Mouse (Mus musculus) retina, postnatal 7 days (tissue): ENCODE measurements around the gene Gm11214.

ENCODE experiments used
- DNase-seq: peaks from one replicate; pipeline ENCODE4 v3.0.0-alpha.2; 2012; ENCODE audit warnings: low read depth, low spot score

Gene Gm11214

GRCm38 (mm10) chr4:63663279-63663678 lies at the start of gene Gm11214:
Gene Gm11214 (minus strand): TSS chr4:63663379.
- DNase-seq = no peak

- no peak for DNase-seq
Observed at GRCm38 (mm10) chr4:63711886-63712285, 48.7 kb upstream of the Gm11214 start.

- DNase-seq = no peak
Observed at GRCm38 (mm10) chr4:63710431-63711220, 47.4 kb upstream of the Gm11214 start.

- DNase-seq = no peak
Observed at GRCm38 (mm10) chr4:63706279-63706971, 43.2 kb upstream of the Gm11214 start.

GRCm38 (mm10) chr4:63704232-63704631 lies 41.1 kb upstream of the Gm11214 start:
- no peak for DNase-seq

GRCm38 (mm10) chr4:63703686-63704085 lies 40.5 kb upstream of the Gm11214 start:
- DNase-seq = no peak

- no peak for DNase-seq
Observed at GRCm38 (mm10) chr4:63702006-63702704, 39.0 kb upstream of the Gm11214 start.

GRCm38 (mm10) chr4:63699749-63700148 lies 36.6 kb upstream of the Gm11214 start:
- DNase-seq = no peak

GRCm38 (mm10) chr4:63696921-63697320 lies 33.7 kb upstream of the Gm11214 start:
- DNase-seq = no peak

- no peak for DNase-seq
Observed at GRCm38 (mm10) chr4:63692351-63692750, 29.2 kb upstream of the Gm11214 start.

GRCm38 (mm10) chr4:63687429-63687828 lies 24.2 kb upstream of the Gm11214 start:
- DNase-seq = no peak

GRCm38 (mm10) chr4:63686157-63686556 lies 23.0 kb upstream of the Gm11214 start:
- DNase-seq = no peak

GRCm38 (mm10) chr4:63685253-63685525 lies 22.0 kb upstream of the Gm11214 start:
- DNase-seq = no peak

GRCm38 (mm10) chr4:63684412-63685252 lies 21.5 kb upstream of the Gm11214 start:
- DNase-seq = no peak

- no peak for DNase-seq
Observed at GRCm38 (mm10) chr4:63683716-63684115, 20.5 kb upstream of the Gm11214 start.

- DNase-seq = no peak
Observed at GRCm38 (mm10) chr4:63683056-63683455, 19.9 kb upstream of the Gm11214 start.

GRCm38 (mm10) chr4:63682441-63682840 lies 19.3 kb upstream of the Gm11214 start:
- DNase-seq = no peak

GRCm38 (mm10) chr4:63681557-63681956 lies 18.4 kb upstream of the Gm11214 start:
- DNase-seq = no peak

- no peak for DNase-seq
Observed at GRCm38 (mm10) chr4:63675128-63675527, 11.9 kb upstream of the Gm11214 start.

GRCm38 (mm10) chr4:63668255-63668654 lies 5.1 kb upstream of the Gm11214 start:
- DNase-seq = no peak

GRCm38 (mm10) chr4:63665738-63666137 lies 2.6 kb upstream of the Gm11214 start:
- DNase-seq = no peak

GRCm38 (mm10) chr4:63661857-63662256 lies 1.3 kb downstream of the Gm11214 start:
- no peak for DNase-seq
